9 mouse cellular contexts compared by ENCODE assay signal in the genomic region with DNA sequence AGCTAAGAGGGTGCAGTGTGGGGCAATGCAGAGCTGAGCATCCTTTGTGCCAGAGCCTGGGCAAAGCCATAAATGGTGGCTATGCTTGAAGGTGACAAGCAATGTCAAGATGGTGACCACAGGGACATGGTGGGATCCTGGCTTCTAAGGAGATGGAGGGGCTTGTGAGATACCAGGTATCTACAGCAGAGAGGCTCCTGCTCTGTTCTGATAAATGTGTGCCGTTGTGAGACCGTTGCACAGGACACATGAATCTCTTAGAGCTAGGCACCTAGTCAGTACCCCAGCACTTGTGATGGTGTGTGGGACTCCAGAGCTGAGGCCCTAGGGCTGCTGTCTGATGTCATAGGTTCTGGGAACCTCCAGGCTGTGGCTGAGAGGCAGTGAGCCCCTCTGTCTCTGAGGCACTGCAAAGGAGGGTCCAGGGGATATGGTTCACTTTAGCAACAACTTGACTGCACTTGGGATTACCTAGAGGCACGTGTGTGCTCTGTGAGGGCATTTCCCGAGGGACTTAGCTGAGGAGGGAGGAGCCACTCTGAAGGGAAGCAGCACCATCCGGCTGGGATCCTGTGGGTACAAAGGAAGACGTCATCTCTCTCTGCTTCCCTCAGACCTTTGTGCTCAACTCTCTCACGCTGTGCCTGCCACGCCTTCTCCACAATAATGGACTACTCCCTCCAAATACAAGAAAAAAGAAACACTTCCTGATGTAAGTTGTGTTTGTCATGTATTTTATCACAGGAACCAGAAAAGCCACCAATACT.
A peak's percentile ranks its signal among the peaks of the same experiment; 100 is the strongest.
DNase-seq lines count a peak whose midpoint lies in the region; ATAC-seq and TF ChIP-seq lines count a peak whose summit lies in the region.
"Had no signal": no experiment of that assay in that cellular context is flagged by ENCODE, and none has a peak within 500 bp of the region (broad histone marks: within the 10 kb centered on the region; RNA-seq: fewer than 3 reads in every experiment).

No protein-coding gene starts in this region.

- no peak for DNase-seq in layer of hippocampus, adult 2 months (ENCODE audit: low spot score in 2 of 2)
- DNase-seq in layer of hippocampus, postnatal 10 days (ENCODE audit: low spot score in 2 of 2) = no peak
- peak; percentile 24 for DNase-seq in embryo, embryonic 9.5 days (ENCODE audit: extremely low spot score)
- DNase-seq in gastrocnemius, adult 2 months = no peak
- no peak for DNase-seq in spleen, postnatal 14 days (ENCODE audit: low spot score in 2 of 2)
- DNase-seq in thymus, adult 18-20 months = no peak

- TF ChIP-seq CTCF in layer of hippocampus, adult 2 months (conservative IDR thresholded peaks at IDR 0.05) = no peak
- no peak for TF ChIP-seq CTCF in gastrocnemius, adult 2 months (IDR thresholded peaks at IDR 0.05)

- ATAC-seq in hindbrain, embryonic 16.5 days = peak; percentile 15
- ATAC-seq in neural tube, embryonic 15.5 days (ENCODE audit: low FRiP score) = peak; percentile 29; the same call in 1 of the 2 replicates

- intact Hi-C loops in gastrocnemius, adult 2 months (cut with DNase I) = no loop called here

- no peak overlapping the region for H3K4me3 ChIP-seq in layer of hippocampus, adult 2 months
- H3K4me3 ChIP-seq in hindbrain, embryonic 16.5 days (ENCODE audit: low read length) = no peak overlapping the region
- H3K4me3 ChIP-seq in neural tube, embryonic 15.5 days (replicated peaks) = no peak overlapping the region
- no peak overlapping the region for H3K4me3 ChIP-seq in gastrocnemius, adult 2 months
- H3K4me3 ChIP-seq: liver, embryonic 15.5 days had no signal

- H3K36me3 ChIP-seq in hindbrain, embryonic 16.5 days (ENCODE audit: control insufficient read depth, insufficient read depth, low read length) = no peaks in the 10 kb centered on the region
- no peaks in the 10 kb centered on the region for H3K36me3 ChIP-seq in neural tube, embryonic 15.5 days
- H3K36me3 ChIP-seq: liver, embryonic 15.5 days had no signal

- peak overlapping the region; percentile 81; the same call in 1 of the 2 replicates for H3K27ac ChIP-seq in layer of hippocampus, adult 2 months
- H3K27ac ChIP-seq in hindbrain, embryonic 16.5 days (ENCODE audit: low read depth, low read length) = peak overlapping the region; percentile 85
- peak overlapping the region; percentile 76 for H3K27ac ChIP-seq in neural tube, embryonic 15.5 days (replicated peaks)
- no peak overlapping the region for H3K27ac ChIP-seq in gastrocnemius, adult 2 months
- H3K27ac ChIP-seq: liver, embryonic 15.5 days had no signal

- no peaks in the 10 kb centered on the region for H3K9me3 ChIP-seq in hindbrain, embryonic 16.5 days (ENCODE audit: control insufficient read depth, low read length)
- no peaks in the 10 kb centered on the region for H3K9me3 ChIP-seq in neural tube, embryonic 15.5 days (replicated peaks)
- H3K9me3 ChIP-seq: liver, embryonic 15.5 days had no signal

- no peak overlapping the region for H3K4me2 ChIP-seq in hindbrain, embryonic 16.5 days (ENCODE audit: low read length)
- H3K4me2 ChIP-seq in neural tube, embryonic 15.5 days = no peak overlapping the region
- H3K4me2 ChIP-seq: liver, embryonic 15.5 days had no signal

- 23% methylated on average over 8 of the region's 8 CpGs for WGBS in hindbrain, embryonic 16.5 days
- WGBS in neural tube, embryonic 15.5 days = 28% methylated on average over 8 of the region's 8 CpGs

- H3K4me1 ChIP-seq in hindbrain, embryonic 16.5 days (ENCODE audit: control insufficient read depth, insufficient read depth, low read depth, low read length) = peaks cover 42% of the 10 kb centered on the region
- peaks cover 60% of the 10 kb centered on the region for H3K4me1 ChIP-seq in neural tube, embryonic 15.5 days
- H3K4me1 ChIP-seq: liver, embryonic 15.5 days had no signal

- H3K9ac ChIP-seq in hindbrain, embryonic 16.5 days (ENCODE audit: low read depth, low read length) = no peak overlapping the region
- H3K9ac ChIP-seq in neural tube, embryonic 15.5 days (replicated peaks) = no peak overlapping the region
- H3K9ac ChIP-seq: liver, embryonic 15.5 days had no signal

- H3K27me3 ChIP-seq in hindbrain, embryonic 16.5 days (replicated peaks; ENCODE audit: control insufficient read depth, insufficient read depth, low read length) = no peaks in the 10 kb centered on the region
- H3K27me3 ChIP-seq in neural tube, embryonic 15.5 days (replicated peaks) = 0 out of 2 replicates have a peak, but pooled peaks cover 6% of the 10 kb centered on the region
